Mouse (Mus musculus): ENCODE data around the gene Ehf.

The Ehf gene

GRCm38 (mm10) chr2:103303132-103303531, at the start of gene Ehf:
TSS of gene Ehf (minus strand) at chr2:103303278.
- no peak for DNase-seq (ENCODE audit: low spot score in 2 of 2)

DNA sequence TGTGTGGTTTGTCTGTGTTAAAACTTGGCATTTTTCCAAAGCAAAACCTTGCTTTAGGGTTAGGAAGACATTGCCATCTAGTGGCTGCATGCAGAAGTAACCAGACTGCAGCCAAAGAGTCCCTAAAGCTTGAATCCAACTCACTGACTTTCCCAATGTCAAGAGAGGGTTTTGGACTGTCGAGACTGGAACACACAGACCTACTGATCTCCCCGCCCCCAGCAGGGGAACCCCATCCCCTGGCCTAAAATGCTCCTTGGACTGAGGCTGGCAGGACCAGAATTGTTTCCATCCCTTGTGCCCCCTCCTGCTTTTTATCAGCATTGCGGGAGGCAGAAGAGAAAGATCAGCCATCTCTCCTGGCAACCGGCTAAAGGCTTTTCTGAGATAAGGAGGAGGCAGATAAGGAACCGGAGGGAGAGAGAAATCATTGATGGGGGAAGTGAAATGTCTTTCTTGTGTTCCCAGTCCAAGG, 44.4 kb upstream of the Ehf start:
- DNase-seq (ENCODE audit: low spot score in 2 of 2) = peak in 1 of 2 experiments; percentile 31

GRCm38 (mm10) chr2:103346751-103347289, 43.7 kb upstream of the Ehf start:
- no peak for DNase-seq (ENCODE audit: low spot score in 2 of 2)

- no peak for DNase-seq (ENCODE audit: low spot score in 2 of 2)
These were observed 40.5 kb upstream of the Ehf start for GRCm38 (mm10) chr2:103343611-103344010.

DNA sequence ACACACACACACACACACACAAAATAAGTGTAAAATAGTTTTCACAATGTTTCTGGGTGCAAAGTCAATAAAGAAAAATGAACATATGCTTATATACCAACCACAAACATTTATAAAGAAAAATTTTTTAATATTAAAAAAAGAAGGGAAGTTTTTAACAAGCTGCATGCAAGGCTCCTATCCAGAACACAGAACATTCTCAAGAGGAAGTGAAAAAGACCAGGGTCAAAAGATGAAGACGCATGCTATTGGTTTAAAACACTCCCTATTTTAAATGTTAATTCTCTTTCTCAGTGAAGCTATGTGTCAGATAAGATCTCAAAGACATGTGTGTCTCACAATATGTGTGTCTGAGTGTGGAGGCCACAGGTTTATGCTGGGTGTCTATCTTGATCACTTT, 39.0 kb upstream of the Ehf start:
- DNase-seq (ENCODE audit: low spot score in 2 of 2) = no peak

GRCm38 (mm10) chr2:103341375-103341971, 38.4 kb upstream of the Ehf start:
- DNase-seq (ENCODE audit: low spot score in 2 of 2) = no peak

DNA sequence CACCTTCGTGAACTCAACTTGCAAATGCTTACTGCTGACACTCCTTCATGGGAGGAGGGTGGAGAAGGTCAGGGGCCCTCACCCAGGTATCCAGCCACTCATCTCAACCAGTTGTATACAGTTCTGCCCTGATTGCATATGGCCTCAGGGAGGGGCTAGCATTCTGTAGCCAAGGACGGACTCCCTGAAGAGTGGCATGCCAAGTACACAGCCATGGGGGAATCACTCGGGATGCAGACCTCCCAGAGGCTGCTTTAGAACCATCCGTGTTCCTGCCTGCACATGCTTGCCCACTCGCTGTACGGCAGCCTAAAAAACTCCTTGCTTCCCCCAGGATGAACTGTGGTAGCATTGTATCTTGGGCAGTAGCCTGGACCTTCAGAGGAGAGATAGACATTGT, 35.6 kb upstream of the Ehf start:
- DNase-seq (ENCODE audit: low spot score in 2 of 2) = no peak

DNA sequence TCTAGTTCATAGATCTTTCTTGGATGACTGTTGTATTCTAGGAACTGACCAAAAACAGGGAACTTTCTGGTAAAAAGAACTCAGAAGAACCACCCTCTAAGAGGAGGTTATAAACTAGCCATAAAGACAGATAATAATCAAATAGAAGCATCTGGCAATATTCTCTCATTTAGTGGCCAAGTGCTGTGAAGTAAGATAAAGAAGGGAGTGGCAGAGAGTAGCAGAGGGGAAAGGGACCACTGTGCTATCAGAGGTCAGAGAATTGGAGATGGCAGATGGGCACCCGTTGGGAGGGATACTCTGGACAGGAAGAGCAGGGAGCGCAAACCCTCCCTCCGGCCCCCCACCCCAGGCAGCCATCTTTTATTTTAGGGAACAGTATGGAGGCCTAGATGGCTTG, 34.3 kb upstream of the Ehf start:
- DNase-seq (ENCODE audit: low spot score in 2 of 2) = no peak

- DNase-seq (ENCODE audit: low spot score in 2 of 2) = no peak
These were observed 33.5 kb upstream of the Ehf start for GRCm38 (mm10) chr2:103336621-103337020.

- DNase-seq (ENCODE audit: low spot score in 2 of 2) = no peak
These were observed 32.9 kb upstream of the Ehf start for GRCm38 (mm10) chr2:103336000-103336399.

DNA sequence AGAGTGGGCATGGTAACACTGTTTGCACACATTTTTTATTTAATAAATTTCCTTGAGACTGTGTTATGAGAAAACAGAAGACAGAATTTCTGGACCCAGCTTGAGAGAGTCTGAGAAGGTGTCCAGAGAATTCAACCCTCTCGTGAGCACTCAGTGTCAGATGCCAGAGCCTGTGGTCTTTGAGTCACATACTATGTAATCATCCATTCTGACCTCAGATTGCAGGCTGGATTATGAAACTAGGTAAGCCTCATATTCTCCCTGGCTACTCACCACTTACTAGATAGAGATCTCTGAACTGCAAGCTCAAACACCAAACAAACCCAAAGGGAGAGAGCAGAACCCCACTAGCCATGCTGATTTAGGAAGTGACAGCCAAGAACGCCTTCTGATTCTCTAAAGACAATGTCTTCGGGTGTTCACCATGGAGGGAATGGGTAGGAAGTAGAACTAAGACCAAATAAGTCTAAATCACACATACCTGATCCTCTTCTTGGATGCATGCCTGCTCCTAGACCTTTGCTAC, 28.7 kb upstream of the Ehf start:
- DNase-seq (ENCODE audit: low spot score in 2 of 2) = no peak

- DNase-seq (ENCODE audit: low spot score in 2 of 2) = no peak
These were observed 25.7 kb upstream of the Ehf start for GRCm38 (mm10) chr2:103328731-103329130.

DNA sequence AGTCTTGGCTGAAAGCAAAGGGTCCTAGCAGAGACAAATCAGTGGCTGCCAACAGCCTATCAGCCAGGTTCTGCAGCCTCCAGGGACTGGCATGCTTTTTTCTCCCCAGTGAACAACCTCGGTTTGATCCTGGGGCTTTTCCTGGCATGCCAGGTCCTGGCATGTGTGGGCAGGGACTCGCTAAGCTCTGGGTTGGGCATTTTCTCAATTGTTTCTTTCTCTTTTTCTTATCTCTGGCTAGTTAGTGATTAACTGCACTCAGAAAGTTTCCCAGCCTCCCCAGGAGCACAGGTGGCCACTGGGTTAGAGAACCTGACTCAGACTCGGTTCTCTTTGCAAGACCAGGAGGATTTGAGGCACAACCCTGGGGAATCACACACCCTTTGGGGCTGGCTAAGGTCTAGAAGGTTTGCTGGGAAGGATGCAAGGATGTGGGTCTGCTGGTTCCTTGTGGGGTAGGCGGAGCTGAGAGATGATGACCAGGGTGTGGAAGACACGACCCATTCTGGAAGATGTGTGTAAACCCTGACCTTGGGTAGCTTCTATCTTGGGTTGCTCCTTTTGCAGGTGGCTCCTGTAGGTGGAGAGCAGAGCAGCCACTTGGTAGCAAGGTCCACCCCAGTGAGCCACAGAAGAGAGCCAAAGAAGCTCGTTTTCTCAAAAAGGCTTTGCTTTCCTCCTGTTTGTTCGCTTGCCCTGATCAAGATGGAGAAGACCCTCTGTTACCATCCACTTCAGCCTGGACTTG, 22.4 kb upstream of the Ehf start:
- DNase-seq (ENCODE audit: low spot score in 2 of 2) = no peak

GRCm38 (mm10) chr2:103324320-103324719, 21.2 kb upstream of the Ehf start:
- DNase-seq (ENCODE audit: low spot score in 2 of 2) = no peak

GRCm38 (mm10) chr2:103322171-103322570, 19.1 kb upstream of the Ehf start:
- DNase-seq (ENCODE audit: low spot score in 2 of 2) = no peak

DNA sequence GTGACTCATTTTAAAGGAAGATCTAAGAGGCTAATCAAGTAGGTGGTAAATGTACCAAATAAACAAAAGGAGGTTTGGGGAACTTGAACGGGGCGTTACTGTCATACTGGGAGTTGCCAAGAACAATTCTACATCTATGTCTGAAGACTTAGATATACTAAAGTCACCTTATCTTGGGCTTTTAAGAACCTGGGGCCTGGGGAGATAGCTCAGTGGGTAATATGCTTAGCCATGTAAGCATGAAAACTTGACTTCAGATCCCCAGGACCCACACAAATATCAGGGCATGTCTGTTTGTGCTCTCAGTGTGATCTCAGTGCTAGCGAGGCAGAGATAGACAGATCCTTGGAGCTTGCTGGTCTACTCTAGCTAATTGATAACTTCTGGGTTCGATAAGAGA, 18.6 kb upstream of the Ehf start:
- DNase-seq (ENCODE audit: low spot score in 2 of 2) = no peak

GRCm38 (mm10) chr2:103314002-103314401, 10.9 kb upstream of the Ehf start:
- no peak for DNase-seq (ENCODE audit: low spot score in 2 of 2)

DNA sequence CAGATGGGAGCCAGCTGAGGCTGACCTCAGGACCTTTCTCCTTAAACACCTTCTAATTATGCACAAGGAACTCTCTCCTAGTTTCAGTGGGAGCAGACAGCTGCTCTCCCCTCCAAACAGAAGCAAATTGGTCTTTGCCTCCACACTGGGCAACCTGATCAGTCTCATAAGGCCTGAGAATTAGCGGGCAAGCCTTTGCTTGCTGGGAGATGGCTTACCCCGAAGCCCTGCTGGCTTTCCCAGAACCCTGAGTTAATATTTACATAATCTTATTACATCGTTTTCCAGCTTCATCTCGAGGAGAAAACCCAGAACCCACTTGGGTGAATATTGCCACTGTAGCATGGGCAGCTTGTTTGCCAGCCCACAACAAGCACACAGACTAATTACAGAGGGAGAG, 9.6 kb upstream of the Ehf start:
- no peak for DNase-seq (ENCODE audit: low spot score in 2 of 2)

DNA sequence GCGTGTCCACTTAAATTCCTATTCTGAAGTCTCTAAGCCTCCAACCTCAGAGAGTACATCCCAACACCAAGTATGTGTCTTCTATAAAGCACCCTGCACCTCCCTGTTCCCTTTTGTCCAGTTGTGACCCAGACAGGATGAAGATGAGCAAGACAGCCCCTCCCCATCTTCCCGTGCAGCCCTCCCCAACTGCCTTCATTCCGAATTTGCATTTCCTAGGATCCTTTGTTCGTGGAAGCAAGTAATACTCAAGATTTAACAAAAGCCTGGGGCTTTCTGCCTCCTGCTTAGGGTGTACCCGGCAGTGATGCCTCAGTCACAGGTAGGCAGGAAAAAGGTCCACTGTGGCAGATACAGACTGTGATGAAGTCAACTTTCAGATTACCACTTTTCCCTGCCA, 7.6 kb upstream of the Ehf start:
- no peak for DNase-seq (ENCODE audit: low spot score in 2 of 2)

DNA sequence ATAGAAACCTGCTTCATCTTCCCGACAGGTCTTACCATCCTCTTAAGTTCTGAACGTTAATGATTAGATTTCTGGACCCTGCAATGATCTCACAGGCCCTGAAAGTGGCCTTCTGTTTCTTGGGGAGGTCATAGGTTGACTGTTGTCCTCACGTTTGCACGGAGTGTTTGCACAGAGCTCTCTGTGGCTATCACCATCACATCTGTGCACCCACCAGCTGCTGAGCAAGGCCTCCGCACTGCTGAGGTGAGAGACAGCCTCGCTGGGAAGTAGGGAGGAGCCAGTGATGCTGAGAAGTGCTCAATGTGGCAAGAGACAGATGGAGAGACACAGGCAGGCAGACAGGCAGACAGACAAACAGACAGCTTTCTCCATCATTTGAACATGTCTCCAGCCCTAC, 3.6 kb upstream of the Ehf start:
- no peak for DNase-seq (ENCODE audit: low spot score in 2 of 2)

GRCm38 (mm10) chr2:103302669-103303068, 409 bp downstream of the Ehf start:
- DNase-seq (ENCODE audit: low spot score in 2 of 2) = peak in 1 of 2 experiments; percentile 5

DNA sequence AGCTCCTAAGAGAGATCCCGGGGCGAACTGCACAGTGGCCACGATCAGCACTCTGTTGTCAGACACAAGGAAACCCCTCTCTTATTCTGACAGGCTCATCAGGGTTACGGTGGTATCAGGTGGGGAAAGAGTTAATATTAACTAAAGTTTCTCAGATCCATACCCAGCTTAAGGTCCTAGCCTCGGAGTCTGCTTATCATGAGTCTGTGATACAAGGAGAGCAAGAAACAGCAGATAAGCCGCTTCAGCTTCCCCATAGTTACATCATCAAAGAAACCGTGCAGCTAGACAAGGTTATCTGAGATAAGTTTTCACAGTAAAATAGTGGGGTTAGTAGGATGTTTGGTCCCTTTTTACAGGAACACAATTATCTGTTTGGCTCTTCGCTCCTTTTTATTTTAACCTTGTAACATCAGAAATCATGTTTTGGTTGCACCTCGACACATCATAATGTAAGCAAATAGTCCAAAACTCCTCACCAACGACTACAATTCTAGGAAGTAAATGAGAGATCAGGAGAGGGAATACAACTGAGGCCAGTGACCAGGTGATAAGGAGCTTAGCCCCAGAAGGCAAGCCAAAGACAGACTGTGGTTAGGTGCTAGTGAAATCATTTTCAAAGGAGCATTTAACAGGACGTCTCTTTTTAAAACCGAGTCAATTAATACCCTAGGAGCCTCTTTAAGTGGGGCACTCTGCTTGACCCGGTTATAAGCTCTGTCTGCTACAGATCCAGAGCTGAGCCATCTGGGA, 4.2 kb downstream of the Ehf start:
- DNase-seq (ENCODE audit: low spot score in 2 of 2) = no peak
